Mouse (Mus musculus) forebrain, embryonic 12.5 days (tissue): ENCODE results near the gene Zfp612. TPM values are rescaled to one million over a fixed set of nuclear protein-coding genes. Genes with fewer than 3 reads are reported as not detected.
"Not testable (repeated sequence)": the region's sequence is repeated elsewhere in the genome, so short reads cannot be mapped to it uniquely, and the experiment has no call there.

Experiments
- ATAC-seq: fragments of 200-750 bp; cut with Nextera tagmentation; 2 replicates; pipeline ENCODE4 v1.8.0; 2017; ENCODE audit warnings: moderate TSS enrichment; ENCODE audit not compliant: low FRiP score
- H3K27ac ChIP-seq: fragments of 300-500 bp; sonication (generic); 2 replicates; pipeline ENCODE4 v1.5.1; 2016; ENCODE audit warnings: mild to moderate bottlenecking
- H3K27me3 ChIP-seq: fragments of 300-500 bp; sonication (generic); 2 replicates; pipeline ENCODE4 v1.6.1; 2016; ENCODE audit warnings: mild to moderate bottlenecking
- H3K36me3 ChIP-seq: fragments of 300-500 bp; sonication (generic); replicated peaks from 2 replicates; pipeline ENCODE4 v1.6.1; 2016; ENCODE audit warnings: mild to moderate bottlenecking
- H3K4me1 ChIP-seq: fragments of 300-500 bp; sonication (generic); 2 replicates; pipeline ENCODE4 v1.6.1; 2016
- H3K4me2 ChIP-seq: fragments of 300-500 bp; sonication (generic); 2 replicates; pipeline ENCODE4 v1.6.1; 2016; ENCODE audit warnings: mild to moderate bottlenecking, moderate library complexity
- H3K4me3 ChIP-seq: fragments of 300-500 bp; sonication (generic); replicated peaks from 2 replicates; pipeline ENCODE4 v1.5.1; 2016; ENCODE audit warnings: mild to moderate bottlenecking
- H3K9ac ChIP-seq: fragments of 300-500 bp; sonication (generic); 2 replicates; pipeline ENCODE4 v1.6.1; 2016; ENCODE audit warnings: mild to moderate bottlenecking
- H3K9me3 ChIP-seq: fragments of 300-500 bp; sonication (generic); 2 replicates; pipeline ENCODE4 v1.6.1; 2016
- WGBS: fragments of 180-500 bp; shearing (Covaris S2); methylation state at CpG from one replicate; pipeline ENCODE4 v1.1.7; 2016; 5-methylcytosine and 5-hydroxymethylcytosine counted together
- polyA plus RNA-seq: library from polyadenylated mRNA; unstranded; fragments of >200 nt; fragmentation: Nextera tagmentation; extraction: Ambion mirVana; gene quantifications from 2 replicates; pipeline ENCODE4 v1.2.1, GENCODE M21; 2016

The Zfp612 gene
- 15.2 and 17.2 TPM in 2 replicates for polyA plus RNA-seq

GRCm38 (mm10) chr8:110079282-110080221 lies at the start of gene Zfp612:
TSS of gene Zfp612 (plus strand) at chr8:110079746.
- Histone ChIP-seq H3K27ac (no peak within 1 kb of the TSS), H3K36me3 (peaks cover 19% of the 10 kb centered on the region), H3K4me3 (peak within 1 kb of the TSS; percentile 75), H3K27me3 (no peaks in the 10 kb centered on the region), H3K4me1 (peaks cover 8% of the 10 kb centered on the region; the same call in 1 of the 2 replicates), H3K9ac (peak within 1 kb of the TSS; percentile 81), H3K9me3 (no peaks in the 10 kb centered on the region), H3K4me2 (peak within 1 kb of the TSS; percentile 87)
- 6% methylated on average over 54 of the region's 54 CpGs for WGBS
- peak; percentile 95 for ATAC-seq

- WGBS: 34% methylated on average over 8 of the region's 8 CpGs
- H3K36me3 ChIP-seq, H3K4me2 ChIP-seq, H3K9me3 ChIP-seq, H3K4me1 ChIP-seq, H3K9ac ChIP-seq, H3K4me3 ChIP-seq, H3K27ac ChIP-seq, H3K27me3 ChIP-seq, ATAC-seq: not testable (repeated sequence)
Measured at GRCm38 (mm10) chr8:110033771-110034170, 45.8 kb upstream of the Zfp612 start.

- Histone ChIP-seq H3K27me3 (no peaks in the 10 kb centered on the region), H3K4me3 (no peak overlapping the region), H3K4me1 (no peaks in the 10 kb centered on the region; the same call in 1 of the 2 replicates), H3K4me2 (no peak overlapping the region), H3K27ac (no peak overlapping the region), H3K9me3 (no peaks in the 10 kb centered on the region), H3K9ac (no peak overlapping the region), H3K36me3 (no peaks in the 10 kb centered on the region)
- 53% methylated on average over 4 of the region's 4 CpGs for WGBS
- ATAC-seq: no peak
Measured at GRCm38 (mm10) chr8:110034331-110034730, 45.2 kb upstream of the Zfp612 start.

- H3K27me3 ChIP-seq: no peaks in the 10 kb centered on the region
- no peaks in the 10 kb centered on the region for H3K9me3 ChIP-seq
- H3K9ac ChIP-seq: no peak overlapping the region
- WGBS: 80% methylated on average over 2 of the region's 2 CpGs
- ATAC-seq: no peak
- H3K36me3 ChIP-seq: no peaks in the 10 kb centered on the region
- H3K4me2 ChIP-seq: no peak overlapping the region
- no peak overlapping the region for H3K4me3 ChIP-seq
- no peak overlapping the region for H3K27ac ChIP-seq
- H3K4me1 ChIP-seq: no peaks in the 10 kb centered on the region; the same call in 1 of the 2 replicates
Measured at GRCm38 (mm10) chr8:110036156-110036555, 43.4 kb upstream of the Zfp612 start.

- Histone ChIP-seq H3K36me3 (no peaks in the 10 kb centered on the region), H3K27me3 (no peaks in the 10 kb centered on the region), H3K4me2 (no peak overlapping the region), H3K4me1 (no peaks in the 10 kb centered on the region; the same call in 1 of the 2 replicates), H3K9me3 (no peaks in the 10 kb centered on the region), H3K4me3 (no peak overlapping the region), H3K9ac (no peak overlapping the region), H3K27ac (no peak overlapping the region)
- 52% methylated on average over 7 of the region's 7 CpGs for WGBS
- no peak for ATAC-seq
Measured at GRCm38 (mm10) chr8:110039216-110039615, 40.3 kb upstream of the Zfp612 start.

GRCm38 (mm10) chr8:110039659-110040058 lies 39.9 kb upstream of the Zfp612 start, which contains the start of gene Chst4:
TSS of gene Chst4 (minus strand) at chr8:110039740.
- H3K4me2 ChIP-seq: no peak within 1 kb of the TSS
- no peaks in the 10 kb centered on the region for H3K9me3 ChIP-seq
- H3K27me3 ChIP-seq: no peaks in the 10 kb centered on the region
- no peak for ATAC-seq
- no peak within 1 kb of the TSS for H3K4me3 ChIP-seq
- 86% methylated on average over 5 of the region's 5 CpGs for WGBS
- H3K27ac ChIP-seq: no peak within 1 kb of the TSS
- no peaks in the 10 kb centered on the region for H3K4me1 ChIP-seq
- no peaks in the 10 kb centered on the region for H3K36me3 ChIP-seq
- no peak within 1 kb of the TSS for H3K9ac ChIP-seq

- Histone ChIP-seq H3K27me3 (no peaks in the 10 kb centered on the region), H3K36me3 (no peaks in the 10 kb centered on the region), H3K4me1 (no peaks in the 10 kb centered on the region), H3K4me2 (no peak overlapping the region), H3K9ac (no peak overlapping the region), H3K9me3 (no peaks in the 10 kb centered on the region), H3K27ac (no peak overlapping the region), H3K4me3 (no peak overlapping the region)
- WGBS: 76% methylated on average over 4 of the region's 4 CpGs
- ATAC-seq: no peak
Measured at GRCm38 (mm10) chr8:110040509-110040908, 39.0 kb upstream of the Zfp612 start.

GRCm38 (mm10) chr8:110051208-110051607 lies 28.3 kb upstream of the Zfp612 start:
- no peak overlapping the region for H3K4me2 ChIP-seq
- no peak overlapping the region for H3K27ac ChIP-seq
- H3K9me3 ChIP-seq: no peaks in the 10 kb centered on the region
- H3K4me3 ChIP-seq: no peak overlapping the region
- no peaks in the 10 kb centered on the region for H3K4me1 ChIP-seq
- WGBS: 85% methylated on average over 6 of the region's 6 CpGs
- H3K9ac ChIP-seq: no peak overlapping the region
- ATAC-seq: no peak
- H3K27me3 ChIP-seq: no peaks in the 10 kb centered on the region
- no peaks in the 10 kb centered on the region for H3K36me3 ChIP-seq

GRCm38 (mm10) chr8:110058207-110058606 lies 21.3 kb upstream of the Zfp612 start:
- Histone ChIP-seq H3K4me3 (no peak overlapping the region), H3K9ac (no peak overlapping the region), H3K4me1 (no peaks in the 10 kb centered on the region), H3K36me3 (no peaks in the 10 kb centered on the region), H3K27me3 (no peaks in the 10 kb centered on the region), H3K9me3 (no peaks in the 10 kb centered on the region), H3K4me2 (no peak overlapping the region), H3K27ac (no peak overlapping the region)
- no peak for ATAC-seq
- 83% methylated on average over 8 of the region's 8 CpGs for WGBS

GRCm38 (mm10) chr8:110064161-110064560 lies 15.4 kb upstream of the Zfp612 start:
- Histone ChIP-seq H3K27me3 (no peaks in the 10 kb centered on the region), H3K9me3 (no peaks in the 10 kb centered on the region), H3K4me1 (no peaks in the 10 kb centered on the region), H3K4me2 (no peak overlapping the region), H3K27ac (no peak overlapping the region), H3K9ac (no peak overlapping the region), H3K4me3 (no peak overlapping the region), H3K36me3 (no peaks in the 10 kb centered on the region)
- no peak for ATAC-seq
- WGBS: 86% methylated on average over 9 of the region's 9 CpGs

GRCm38 (mm10) chr8:110064606-110065365 lies 14.8 kb upstream of the Zfp612 start:
- no peak overlapping the region for H3K27ac ChIP-seq
- no peak for ATAC-seq
- H3K9ac ChIP-seq: no peak overlapping the region

GRCm38 (mm10) chr8:110065676-110066075 lies 13.9 kb upstream of the Zfp612 start:
- Histone ChIP-seq H3K27me3 (no peaks in the 10 kb centered on the region), H3K4me2 (no peak overlapping the region), H3K27ac (no peak overlapping the region), H3K9ac (no peak overlapping the region), H3K36me3 (no peaks in the 10 kb centered on the region), H3K4me1 (no peaks in the 10 kb centered on the region), H3K9me3 (no peaks in the 10 kb centered on the region), H3K4me3 (no peak overlapping the region)
- ATAC-seq: no peak
- 98% methylated on average over 4 of the region's 4 CpGs for WGBS

More at GRCm38 (mm10) chr8:110064606-110065365, 14.8 kb upstream of the Zfp612 start:
- 91% methylated on average over 18 of the region's 18 CpGs for WGBS
- no peaks in the 10 kb centered on the region for H3K27me3 ChIP-seq
- H3K36me3 ChIP-seq: no peaks in the 10 kb centered on the region
- H3K4me3 ChIP-seq: no peak overlapping the region
- no peaks in the 10 kb centered on the region for H3K4me1 ChIP-seq
- H3K9me3 ChIP-seq: no peaks in the 10 kb centered on the region
- no peak overlapping the region for H3K4me2 ChIP-seq
